Mouse (Mus musculus) heart, adult 9 months (tissue): ENCODE data around the gene Fbxo36.

Experiments used
- DNase-seq, 2 experiments: peaks; one replicate each; pipeline ENCODE4 v3.0.0; 2022; ENCODE audit warnings: low spot score in 2 of 2

The Fbxo36 gene

GRCm38 (mm10) chr1:84859597-84859996 lies 20.0 kb downstream of the Fbxo36 start:
- no peak for DNase-seq

GRCm38 (mm10) chr1:84860360-84861254 lies 21.0 kb downstream of the Fbxo36 start:
- no peak for DNase-seq

DNA sequence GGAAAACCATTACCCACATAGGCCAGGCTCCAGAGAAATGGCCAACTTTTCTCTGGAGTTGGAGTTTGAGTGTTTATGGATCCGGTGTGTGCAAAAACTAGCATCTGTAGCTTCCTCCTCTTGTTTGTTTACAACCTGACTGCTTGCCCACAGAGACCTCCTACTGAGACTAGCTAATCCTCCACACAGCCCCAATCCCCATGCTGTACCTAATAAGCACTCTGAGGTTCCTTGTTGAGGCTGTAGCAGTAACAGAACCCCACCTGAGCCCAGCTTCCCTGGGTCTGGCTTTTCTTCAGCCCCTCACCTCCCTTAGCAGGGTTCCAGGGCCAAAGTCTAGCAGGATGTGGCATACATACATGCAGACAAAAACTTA lies 21.6 kb downstream of the Fbxo36 start:
- DNase-seq = no peak

- no peak for DNase-seq
These were observed 25.0 kb downstream of the Fbxo36 start for GRCm38 (mm10) chr1:84864645-84865044.

DNA sequence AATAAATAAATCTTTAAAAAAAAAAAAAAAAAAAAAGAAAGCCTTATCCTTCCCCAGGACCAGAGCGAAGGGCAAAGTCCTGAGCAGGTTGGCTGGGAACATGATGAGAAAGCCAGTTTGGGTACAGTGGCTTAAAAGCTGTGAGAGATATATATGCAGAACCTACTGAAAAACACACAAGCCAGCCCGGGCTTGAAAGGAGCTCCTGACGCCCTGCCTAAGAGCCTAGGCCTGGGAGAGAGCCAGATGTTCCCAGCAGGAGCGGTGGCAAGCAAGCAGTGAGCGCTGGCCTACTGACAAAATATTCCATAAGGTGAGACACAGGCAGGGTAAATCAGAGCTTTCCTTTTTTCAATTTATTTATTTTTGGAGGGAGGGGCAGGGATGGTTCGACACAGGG lies 26.6 kb downstream of the Fbxo36 start:
- DNase-seq = no peak

DNA sequence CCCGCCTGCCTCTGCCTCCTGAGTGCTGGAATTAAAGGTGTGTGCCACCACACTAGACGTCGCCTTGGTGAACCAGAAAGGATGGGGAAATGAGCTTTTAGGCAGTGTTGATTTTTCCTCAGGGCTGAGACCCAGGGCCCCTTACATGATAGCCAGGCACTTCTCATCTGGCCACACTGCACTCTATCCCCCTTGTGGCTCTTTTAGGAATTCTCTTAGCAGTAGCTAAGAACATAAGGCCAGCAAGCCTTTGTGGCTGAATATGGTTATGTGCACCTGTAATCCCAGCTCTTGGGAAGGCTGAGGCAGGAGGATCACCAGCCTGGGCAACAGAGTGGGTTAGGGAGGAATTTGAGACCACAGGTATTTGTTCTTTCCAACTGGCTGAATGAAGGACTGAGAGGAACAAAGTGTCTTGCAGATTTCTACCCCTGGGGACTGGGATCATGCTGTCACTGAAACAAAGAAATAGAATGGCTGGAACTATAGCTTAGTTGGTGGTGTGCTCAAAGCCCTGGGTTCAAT lies 27.1 kb downstream of the Fbxo36 start:
- no peak for DNase-seq

GRCm38 (mm10) chr1:84868311-84868710 lies 28.7 kb downstream of the Fbxo36 start:
- no peak for DNase-seq

DNA sequence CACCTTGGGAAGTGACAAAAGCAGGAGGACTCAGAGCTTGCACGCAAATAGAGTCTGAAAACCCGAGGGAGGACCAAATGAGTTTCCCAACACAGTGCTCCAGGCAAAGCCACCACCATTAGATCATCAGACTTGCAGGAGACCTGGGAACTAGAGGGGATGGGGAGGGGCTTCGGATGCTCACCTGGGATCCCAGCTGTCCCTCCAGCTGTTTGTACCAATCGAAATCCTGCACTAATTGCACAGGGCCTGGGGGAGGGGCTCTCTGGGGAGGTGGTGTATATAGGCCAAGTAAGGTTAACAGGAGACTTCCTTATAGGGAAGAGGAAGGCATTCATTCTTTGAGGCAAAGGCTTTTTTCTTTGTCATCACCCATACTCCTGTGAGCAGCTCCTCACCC lies 29.2 kb downstream of the Fbxo36 start:
- no peak for DNase-seq

DNA sequence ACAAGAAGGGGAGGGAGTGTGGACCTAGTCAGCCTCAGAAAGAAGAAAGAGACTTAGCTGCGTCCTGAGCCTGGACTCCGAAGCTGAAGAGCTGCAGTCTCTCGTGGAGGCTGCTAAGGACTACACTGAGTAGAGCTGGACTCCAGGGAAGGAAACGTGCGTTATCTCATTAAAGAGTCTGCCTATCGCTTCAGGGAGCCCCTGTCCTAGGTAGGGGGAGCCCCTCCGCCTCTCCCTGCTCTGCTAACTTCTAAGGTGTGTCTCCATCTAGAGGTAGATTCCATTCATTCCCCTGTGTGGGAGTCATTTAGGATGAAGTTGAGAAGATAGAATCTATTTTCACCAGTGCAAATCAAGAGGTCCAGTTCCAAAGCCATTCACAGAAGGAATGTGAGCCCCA lies 29.9 kb downstream of the Fbxo36 start:
- no peak for DNase-seq

DNA sequence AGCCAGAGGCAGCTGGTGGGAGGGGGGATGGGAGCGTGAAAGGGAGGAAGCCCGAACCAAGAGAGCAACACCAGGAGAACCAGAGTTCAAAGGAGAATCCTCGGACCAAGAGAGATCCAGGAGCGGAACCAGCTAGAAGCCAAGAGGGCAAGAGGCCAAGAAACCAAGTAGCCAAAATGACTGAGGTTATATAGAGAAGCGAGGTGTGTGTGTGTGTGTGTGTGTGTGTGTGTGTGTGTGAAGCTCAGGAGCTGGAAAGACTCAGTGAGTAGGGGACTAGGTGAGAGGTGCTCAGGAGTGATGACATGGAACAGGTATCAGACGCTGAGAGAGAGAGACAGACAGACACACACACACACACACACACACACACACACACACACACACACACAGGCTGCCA lies 31.5 kb downstream of the Fbxo36 start:
- DNase-seq = no peak

DNA sequence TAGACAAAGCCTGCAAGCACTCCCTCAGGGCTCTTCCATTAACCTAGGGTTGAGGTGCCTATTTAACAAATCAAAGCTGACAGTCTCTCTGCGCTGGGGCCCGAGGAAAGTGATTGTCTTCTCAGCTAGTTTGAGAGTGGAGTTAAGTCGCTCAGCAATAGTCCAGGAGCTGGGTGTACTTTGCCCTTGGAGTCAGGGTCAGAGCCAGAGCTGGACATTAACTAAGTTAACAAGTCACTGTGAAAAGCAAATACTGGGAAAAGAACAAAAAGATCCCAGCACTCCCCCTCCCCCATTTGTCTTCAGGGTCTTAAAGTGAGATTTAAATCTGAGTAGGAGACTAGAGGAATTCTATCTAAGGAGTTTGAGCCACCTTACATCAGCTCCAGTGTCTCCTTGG lies 32.5 kb downstream of the Fbxo36 start:
- no peak for DNase-seq

DNA sequence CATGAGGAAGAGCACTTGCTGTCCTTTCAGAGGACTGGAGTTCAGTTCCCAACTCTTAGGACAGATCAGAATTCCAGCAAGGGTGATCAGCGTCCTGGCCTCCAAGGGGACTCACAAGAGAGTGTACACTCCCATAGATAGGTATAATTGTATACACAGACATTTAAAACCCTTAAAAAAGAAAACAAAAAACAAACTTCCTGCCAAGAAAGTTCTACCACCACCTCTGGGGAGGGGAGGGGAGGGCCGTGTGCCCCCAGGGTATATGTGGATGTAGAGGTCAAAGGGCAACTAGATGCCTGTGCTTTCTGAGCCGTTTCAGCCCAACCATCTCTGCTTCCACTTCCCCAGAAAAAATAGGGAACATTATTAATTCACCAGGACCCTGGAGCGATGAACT lies 33.3 kb downstream of the Fbxo36 start:
- no peak for DNase-seq

- DNase-seq = no peak
These were observed 37.9 kb downstream of the Fbxo36 start for GRCm38 (mm10) chr1:84877590-84877989.

DNA sequence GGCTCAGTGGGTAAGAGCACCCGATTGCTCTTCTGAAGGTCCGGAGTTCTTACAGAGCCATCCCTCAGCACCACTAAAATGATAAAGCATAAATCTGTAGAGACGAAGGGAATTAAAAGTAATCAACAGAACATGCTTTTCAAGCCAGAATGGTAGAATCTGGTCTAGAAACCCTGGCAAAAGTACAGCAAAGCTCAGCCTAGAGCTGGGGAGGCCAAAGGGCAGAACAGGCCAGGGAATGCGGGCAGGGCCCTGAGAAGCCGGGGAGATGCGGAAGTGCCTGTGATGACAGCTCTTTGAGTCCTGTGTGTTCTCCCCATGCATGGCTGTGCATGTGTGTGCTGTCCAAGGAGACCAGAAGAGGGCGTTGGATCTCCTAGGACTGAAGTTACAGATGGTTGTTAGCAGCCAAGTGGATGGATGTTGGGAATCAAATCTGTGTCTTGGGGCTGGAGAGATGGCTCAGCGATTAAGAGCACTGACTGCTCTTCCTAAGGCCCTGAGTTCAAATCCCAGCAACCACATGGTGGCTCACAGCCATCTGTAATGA lies 40.0 kb downstream of the Fbxo36 start:
- no peak for DNase-seq

- DNase-seq = peak; percentile 10 to 11
These were observed 41.8 kb downstream of the Fbxo36 start for GRCm38 (mm10) chr1:84881248-84882065.

DNA sequence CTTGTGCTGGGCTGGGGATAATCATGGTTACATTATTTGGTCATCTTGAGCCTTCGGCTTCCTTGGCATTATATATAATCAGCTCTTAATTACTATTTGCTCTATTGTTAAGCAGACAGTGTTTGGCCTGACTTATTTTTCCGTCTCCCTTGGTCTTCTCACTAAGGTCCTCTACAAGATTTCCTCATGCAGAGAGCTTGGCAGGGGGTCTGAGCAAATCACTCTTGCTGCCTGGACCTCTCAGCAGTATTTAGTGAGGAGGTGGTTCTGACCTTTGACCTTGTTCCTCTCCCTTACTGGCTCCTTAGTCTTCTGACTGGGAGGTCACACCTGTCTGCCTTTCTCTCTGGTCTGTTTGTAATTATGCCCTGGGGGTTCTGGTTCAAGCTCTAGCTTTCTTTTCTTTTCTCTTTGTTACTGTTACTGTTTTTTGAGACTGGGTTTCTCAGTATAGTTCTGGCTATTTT lies 42.5 kb downstream of the Fbxo36 start:
- DNase-seq = no peak

GRCm38 (mm10) chr1:84882937-84883336 lies 43.3 kb downstream of the Fbxo36 start:
- DNase-seq = no peak

DNA sequence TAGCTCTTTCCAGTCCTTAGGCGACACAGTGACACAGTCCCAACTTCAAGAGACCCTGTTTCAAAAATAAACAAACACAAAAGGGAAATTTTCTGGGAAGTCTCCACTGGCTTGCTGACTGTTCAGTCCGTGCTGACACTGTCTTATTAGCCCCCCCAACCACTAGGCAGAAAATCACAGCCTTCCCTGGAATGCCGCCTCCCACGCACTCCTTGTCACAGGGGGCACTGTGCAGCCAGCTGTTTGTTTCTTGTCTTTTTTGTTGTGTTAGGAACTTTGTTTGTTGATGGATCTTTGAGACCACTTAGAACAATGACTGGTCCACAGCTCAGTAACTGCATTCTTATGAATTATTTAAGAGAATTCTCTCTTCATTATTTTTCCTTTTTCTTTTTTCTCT lies 44.2 kb downstream of the Fbxo36 start:
- DNase-seq = no peak

GRCm38 (mm10) chr1:84885174-84885573 lies 45.5 kb downstream of the Fbxo36 start:
- no peak for DNase-seq

DNA sequence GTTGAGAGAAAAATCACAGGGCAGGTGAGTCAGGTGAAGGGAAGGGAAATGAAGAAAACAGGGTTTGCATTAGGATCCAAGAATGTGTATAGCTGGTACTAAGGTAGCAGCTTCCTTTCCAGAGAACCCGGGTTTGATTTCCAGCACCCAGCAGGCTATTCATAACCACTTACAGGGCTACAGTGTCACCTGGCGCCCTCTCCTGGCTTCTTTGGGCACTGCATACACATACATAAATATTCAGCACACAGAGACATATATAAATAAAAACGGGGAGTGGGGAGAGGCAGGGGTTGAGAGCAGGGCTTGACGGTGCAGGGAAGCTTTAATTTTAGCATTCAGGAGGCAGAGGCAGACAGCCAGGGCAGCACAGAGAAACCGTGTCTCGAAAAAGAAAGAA lies 46.3 kb downstream of the Fbxo36 start:
- no peak for DNase-seq

DNA sequence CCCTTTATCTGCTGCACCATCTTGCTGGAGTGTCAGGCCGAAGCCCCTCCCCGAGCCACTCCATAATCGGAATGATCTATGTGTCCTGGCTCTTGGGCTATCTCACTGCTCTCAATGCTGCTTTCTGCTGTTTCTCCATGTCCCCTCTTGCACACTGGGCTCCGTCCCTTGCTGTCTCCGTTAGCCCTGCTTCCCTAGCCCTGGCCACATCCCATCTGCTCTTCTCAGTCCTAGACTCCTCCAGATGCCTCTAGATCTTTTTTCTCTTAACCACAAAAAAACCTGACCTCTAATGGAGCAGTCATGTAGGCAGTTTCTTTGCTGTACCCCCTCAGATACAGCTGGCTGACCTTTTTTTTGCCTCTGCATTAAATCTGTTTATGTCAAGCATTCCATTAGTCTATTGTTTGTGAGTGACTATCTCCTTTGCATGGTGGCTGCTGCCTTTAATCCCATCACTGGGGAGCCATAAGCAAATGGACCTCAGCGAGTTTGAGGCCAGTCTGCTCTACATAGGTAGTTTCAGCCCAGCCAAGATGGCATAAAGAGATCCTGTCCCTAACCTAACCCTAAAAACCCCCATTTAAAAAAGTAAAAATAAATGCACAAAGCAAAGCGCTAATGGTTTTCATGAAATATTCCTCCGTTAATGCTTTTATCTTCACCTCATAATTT lies 49.8 kb downstream of the Fbxo36 start:
- no peak for DNase-seq

- no peak for DNase-seq
These were observed 50.4 kb downstream of the Fbxo36 start for GRCm38 (mm10) chr1:84890005-84890393.
